Mouse (Mus musculus) midbrain, embryonic 11.5 days (tissue): ENCODE measurements around the gene Aph1c. TPM values are rescaled to one million over a fixed set of nuclear protein-coding genes. Genes with fewer than 3 reads are reported as not detected.
"Not testable (repeated sequence)": the region's sequence is repeated elsewhere in the genome, so short reads cannot be mapped to it uniquely, and the experiment has no call there.

Experiments
- ATAC-seq: fragments of 200-750 bp; cut with Nextera tagmentation; 2 replicates; pipeline ENCODE4 v1.8.0; 2017; ENCODE audit warnings: moderate TSS enrichment, moderate library complexity; ENCODE audit not compliant: low FRiP score
- DNase-seq: peaks from one replicate; pipeline ENCODE4 v3.0.0; 2015; ENCODE audit warnings: low spot score; ENCODE audit errors: missing footprints
- H3K27ac ChIP-seq: fragments of 300-500 bp; sonication (generic); 2 replicates; pipeline ENCODE4 v1.5.1; 2014; ENCODE audit warnings: low read depth, low read length
- H3K27me3 ChIP-seq: fragments of 300-500 bp; sonication (generic); 2 replicates; pipeline ENCODE4 v1.6.1; 2014; ENCODE audit warnings: mild to moderate bottlenecking, low read length, moderate library complexity, mixed read lengths; ENCODE audit not compliant: control insufficient read depth, insufficient read depth
- H3K36me3 ChIP-seq: fragments of 300-500 bp; sonication (generic); 2 replicates; pipeline ENCODE4 v1.6.1; 2014; ENCODE audit warnings: mild to moderate bottlenecking, low read length, moderate library complexity, mixed read lengths; ENCODE audit not compliant: control insufficient read depth, insufficient read depth
- H3K4me1 ChIP-seq: fragments of 300-500 bp; sonication (generic); 2 replicates; pipeline ENCODE4 v1.6.1; 2014; ENCODE audit warnings: low read length; ENCODE audit not compliant: control insufficient read depth, insufficient read depth
- H3K4me2 ChIP-seq: fragments of 300-500 bp; sonication (generic); 2 replicates; pipeline ENCODE4 v1.6.1; 2014; ENCODE audit warnings: mild to moderate bottlenecking, moderate library complexity
- H3K4me3 ChIP-seq: fragments of 300-500 bp; sonication (generic); 2 replicates; pipeline ENCODE4 v1.5.1; 2014; ENCODE audit warnings: low read depth, low read length
- H3K9ac ChIP-seq: fragments of 300-500 bp; sonication (generic); 2 replicates; pipeline ENCODE4 v1.6.1; 2014; ENCODE audit warnings: low read length
- H3K9me3 ChIP-seq: fragments of 300-500 bp; sonication (generic); 2 replicates; pipeline ENCODE4 v1.6.1; 2016; ENCODE audit warnings: low read length; ENCODE audit not compliant: control insufficient read depth
- WGBS: fragments of 180-500 bp; shearing (Covaris S2); extraction: QIAGEN DNeasy Blood & Tissue Kit; methylation state at CpG from one replicate; pipeline ENCODE4 v1.1.7; 2014; 5-methylcytosine and 5-hydroxymethylcytosine counted together
- polyA plus RNA-seq: library from polyadenylated mRNA; unstranded; fragments of >200 nt; fragmentation: Nextera tagmentation; extraction: Ambion mirVana; gene quantifications from 2 replicates; pipeline ENCODE4 v1.2.1, GENCODE M21; 2014

Gene Aph1c
- polyA plus RNA-seq, 1 experiment from 2014 or later: 1.7 TPM

GRCm38 (mm10) chr9:66852592-66852991 lies 18.1 kb upstream of the Aph1c start:
- Histone ChIP-seq H3K27ac (no peak overlapping the region), H3K9me3 (no peaks in the 10 kb centered on the region), H3K36me3 (peaks cover under 1% of the 10 kb centered on the region; the same call in 1 of the 2 replicates), H3K4me3 (no peak overlapping the region), H3K4me2 (no peak overlapping the region), H3K27me3 (no peaks in the 10 kb centered on the region), H3K4me1 (no peaks in the 10 kb centered on the region), H3K9ac (no peak overlapping the region)
- 45% methylated on average over 6 of the region's 6 CpGs for WGBS
- DNase-seq (no peak), ATAC-seq (no peak)

DNA sequence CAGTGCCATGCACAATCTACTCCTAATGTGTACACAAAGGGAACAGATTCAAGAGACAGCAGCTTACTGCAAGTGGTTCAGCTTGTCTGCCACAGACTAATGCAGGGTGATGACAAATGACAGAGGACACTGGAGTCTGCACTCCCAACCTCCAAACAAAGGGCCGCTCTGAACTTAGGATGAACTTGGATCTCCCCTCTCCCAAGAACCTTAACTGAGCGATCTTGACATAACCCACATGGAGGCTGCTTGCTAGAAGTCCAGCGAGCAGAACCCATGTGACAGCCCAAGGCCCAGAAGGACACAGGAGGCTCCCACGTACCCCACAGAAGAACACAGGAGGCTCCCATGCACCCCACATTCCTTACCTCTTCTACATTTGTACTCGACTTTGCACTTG lies 16.4 kb upstream of the Aph1c start:
- Histone ChIP-seq H3K4me2 (no peak overlapping the region), H3K9me3 (no peaks in the 10 kb centered on the region), H3K27ac (no peak overlapping the region), H3K4me1 (no peaks in the 10 kb centered on the region), H3K9ac (no peak overlapping the region), H3K27me3 (no peaks in the 10 kb centered on the region), H3K36me3 (peaks cover 3% of the 10 kb centered on the region; the same call in 1 of the 2 replicates), H3K4me3 (no peak overlapping the region)
- WGBS: 86% methylated on average over 5 of the region's 5 CpGs
- no peak for DNase-seq
- no peak for ATAC-seq

- no peak overlapping the region for H3K9ac ChIP-seq
- no peaks in the 10 kb centered on the region for H3K27me3 ChIP-seq
- peaks cover 3% of the 10 kb centered on the region; the same call in 1 of the 2 replicates for H3K36me3 ChIP-seq
- no peak for DNase-seq
- no peak overlapping the region for H3K4me2 ChIP-seq
- H3K9me3 ChIP-seq: no peaks in the 10 kb centered on the region
- 89% methylated on average over 5 of the region's 5 CpGs for WGBS
- H3K27ac ChIP-seq: no peak overlapping the region
- H3K4me1 ChIP-seq: no peaks in the 10 kb centered on the region
- H3K4me3 ChIP-seq: no peak overlapping the region
- ATAC-seq: no peak
Measured at GRCm38 (mm10) chr9:66846822-66847221, 12.3 kb upstream of the Aph1c start.

- H3K36me3 ChIP-seq: no peaks in the 10 kb centered on the region
- ATAC-seq (peak; percentile 73), DNase-seq (no peak)
- H3K4me3 ChIP-seq: peak overlapping the region; percentile 47
- H3K4me2 ChIP-seq: peak overlapping the region; percentile 94
- peaks cover 10% of the 10 kb centered on the region for H3K4me1 ChIP-seq
- peak overlapping the region; percentile 51; the same call in 1 of the 2 replicates for H3K9ac ChIP-seq
- WGBS: under 1% methylated on average over 24 of the region's 24 CpGs
- H3K27ac ChIP-seq: no peak overlapping the region
- H3K27me3 ChIP-seq: peaks cover 6% of the 10 kb centered on the region
- H3K9me3 ChIP-seq: no peaks in the 10 kb centered on the region
Measured at GRCm38 (mm10) chr9:66835097-66835480, 563 bp upstream of the Aph1c start.

DNA sequence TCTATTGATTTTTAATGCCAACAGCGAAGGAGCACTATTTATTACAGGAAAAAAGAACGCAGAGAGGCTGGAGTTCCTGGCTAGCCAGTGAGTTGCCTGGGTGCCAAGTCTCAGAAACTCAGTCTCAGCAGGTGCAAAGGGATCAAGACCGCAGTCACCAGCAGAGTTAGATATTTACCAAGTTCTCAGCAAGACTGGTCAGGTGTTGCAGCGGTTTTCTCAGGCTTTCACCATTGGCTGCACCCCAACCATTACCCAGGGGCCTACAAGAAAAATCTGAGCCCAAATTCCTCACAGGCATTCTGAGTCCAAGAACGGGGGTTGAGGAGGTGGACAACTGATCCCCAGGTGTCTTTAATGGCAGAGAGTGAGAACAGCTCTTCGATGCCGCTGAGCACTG lies 675 bp downstream of the Aph1c start:
- WGBS: 15% methylated on average over 7 of the region's 7 CpGs
- H3K4me1 ChIP-seq: peaks cover 10% of the 10 kb centered on the region
- H3K9me3 ChIP-seq: no peaks in the 10 kb centered on the region
- H3K27ac ChIP-seq: no peak overlapping the region
- peaks cover 6% of the 10 kb centered on the region for H3K27me3 ChIP-seq
- no peaks in the 10 kb centered on the region for H3K36me3 ChIP-seq
- DNase-seq (no peak), ATAC-seq (no peak)
- no peak overlapping the region for H3K9ac ChIP-seq
- H3K4me2 ChIP-seq: peak overlapping the region; percentile 94
- H3K4me3 ChIP-seq: peak overlapping the region; percentile 47

GRCm38 (mm10) chr9:66832366-66832908 lies 2.1 kb downstream of the Aph1c start:
- H3K9ac ChIP-seq: no peak overlapping the region
- no peak overlapping the region for H3K4me3 ChIP-seq

GRCm38 (mm10) chr9:66825990-66826389 lies 8.5 kb downstream of the Aph1c start:
- no peak overlapping the region for H3K4me2 ChIP-seq
- H3K4me1 ChIP-seq: no peaks in the 10 kb centered on the region
- ATAC-seq: no peak
- no peak overlapping the region for H3K9ac ChIP-seq
- DNase-seq: peak; percentile 92
- H3K4me3 ChIP-seq: no peak overlapping the region
- H3K36me3 ChIP-seq: no peaks in the 10 kb centered on the region
- H3K27me3 ChIP-seq: no peaks in the 10 kb centered on the region
- no peak overlapping the region for H3K27ac ChIP-seq
- 46% methylated on average over 1 of the region's 1 CpGs for WGBS
- no peaks in the 10 kb centered on the region for H3K9me3 ChIP-seq

More at GRCm38 (mm10) chr9:66832366-66832908, 2.1 kb downstream of the Aph1c start:
- Histone ChIP-seq H3K27ac (no peak overlapping the region), H3K9me3 (no peaks in the 10 kb centered on the region), H3K4me1 (peaks cover 10% of the 10 kb centered on the region), H3K4me2 (no peak overlapping the region), H3K27me3 (peaks cover 6% of the 10 kb centered on the region), H3K36me3 (no peaks in the 10 kb centered on the region)
- WGBS: 66% methylated on average over 4 of the region's 4 CpGs
- ATAC-seq: no peak
- DNase-seq: no peak

- H3K4me2 ChIP-seq, ATAC-seq, H3K27ac ChIP-seq, H3K9ac ChIP-seq, H3K4me3 ChIP-seq, H3K27me3 ChIP-seq, H3K36me3 ChIP-seq, DNase-seq, H3K9me3 ChIP-seq, H3K4me1 ChIP-seq: not testable (repeated sequence)
- WGBS: no CpG with 5 or more reads among the region's 5 CpGs
Measured at GRCm38 (mm10) chr9:66822255-66822654, 12.3 kb downstream of the Aph1c start.

DNA sequence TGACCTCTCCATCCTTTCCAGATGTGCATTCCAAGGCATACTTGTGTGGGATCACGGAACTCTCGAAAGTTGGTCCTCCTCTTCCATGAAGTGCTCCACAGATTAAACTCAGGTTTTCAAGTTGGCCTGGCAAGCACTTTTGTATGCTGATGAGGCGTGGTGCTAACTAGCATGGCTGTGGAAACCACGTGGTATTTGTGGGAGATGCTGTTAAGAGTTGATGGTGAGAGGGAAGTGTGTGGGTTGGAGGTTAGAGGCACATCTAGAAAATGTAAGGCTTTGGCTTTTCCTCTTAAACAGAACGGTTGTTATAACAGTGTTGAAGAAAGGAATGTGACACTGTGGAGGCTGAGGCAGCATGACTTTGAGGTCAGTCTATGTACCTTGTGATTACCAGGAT lies 13.5 kb downstream of the Aph1c start:
- no peak overlapping the region for H3K4me3 ChIP-seq
- ATAC-seq (no peak), DNase-seq (no peak)
- WGBS: 81% methylated on average over 5 of the region's 5 CpGs
- H3K36me3 ChIP-seq: no peaks in the 10 kb centered on the region
- no peak overlapping the region for H3K4me2 ChIP-seq
- H3K9ac ChIP-seq: no peak overlapping the region
- H3K27me3 ChIP-seq: no peaks in the 10 kb centered on the region
- no peaks in the 10 kb centered on the region for H3K9me3 ChIP-seq
- H3K4me1 ChIP-seq: no peaks in the 10 kb centered on the region
- H3K27ac ChIP-seq: no peak overlapping the region
